ENCODE assay signal across 21 mouse cellular contexts in the genomic region with DNA sequence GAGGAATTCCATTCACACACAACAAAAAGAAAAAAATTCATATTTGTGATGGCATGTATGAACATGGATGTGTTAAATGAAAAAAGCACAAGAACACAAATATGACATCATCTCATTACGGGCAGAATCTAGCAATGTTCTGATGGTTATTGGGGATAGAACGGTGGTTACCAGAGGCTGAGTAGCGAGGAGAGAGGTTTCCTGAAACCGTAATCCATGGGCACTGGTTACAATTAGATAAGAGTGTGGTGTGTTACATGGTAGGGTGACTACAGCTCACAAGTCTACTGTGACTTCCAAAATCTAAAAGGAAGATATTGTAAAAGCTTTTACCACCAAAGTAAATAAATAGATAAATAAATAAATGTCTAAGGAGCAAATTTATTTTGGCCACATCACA. TPM values are rescaled to one million over a fixed set of nuclear protein-coding genes. Genes with fewer than 3 reads are reported as not detected.
DNase-seq lines count a peak whose midpoint lies in the region; ATAC-seq and TF ChIP-seq lines count a peak whose summit lies in the region.
"Had no signal": no experiment of that assay in that cellular context is flagged by ENCODE, and none has a peak within 500 bp of the region (broad histone marks: within the 10 kb centered on the region; RNA-seq: fewer than 3 reads in every experiment).

No protein-coding gene starts in this region.

- ATAC-seq in megakaryocyte-erythroid progenitor cell, adult 5-6 weeks (replicated peaks; ENCODE audit: low FRiP score, low TSS enrichment, poor library complexity, severe bottlenecking): peak; percentile 80
- ATAC-seq: forebrain, embryonic 13.5 days; forebrain, embryonic 15.5 days; forebrain, postnatal 0 days had no signal

- TF ChIP-seq CTCF in spleen, adult 2 months (IDR thresholded peaks at IDR 0.05; ENCODE audit: extremely low read depth, insufficient read depth, insufficient read length, insufficient replicate concordance): no peak

- no peak for TF ChIP-seq POLR2A in spleen, adult 2 months (IDR thresholded peaks at IDR 0.05; ENCODE audit: low read depth, low read length)

- no peaks in the 10 kb centered on the region for H3K27me3 ChIP-seq in spleen, adult 2 months (ENCODE audit: control insufficient read depth, insufficient read depth, low read length)
- H3K27me3 ChIP-seq: embryonic facial prominence, embryonic 12.5 days; forebrain, embryonic 13.5 days; forebrain, embryonic 15.5 days had no signal

- 72% methylated on average over 4 of the region's 4 CpGs for WGBS in spleen, adult 2 months

- H3K27ac ChIP-seq in spleen, adult 2 months (ENCODE audit: insufficient read depth, low read length): peak overlapping the region; percentile 50; the same call in 1 of the 2 replicates
- H3K27ac ChIP-seq: embryonic facial prominence, embryonic 10.5 days; embryonic facial prominence, embryonic 12.5 days; forebrain, embryonic 13.5 days; forebrain, embryonic 15.5 days had no signal

- H3K4me3 ChIP-seq in spleen, adult 2 months (ENCODE audit: extremely low read depth, insufficient read depth, insufficient read length): no peak overlapping the region
- H3K4me3 ChIP-seq: embryonic facial prominence, embryonic 10.5 days; embryonic facial prominence, embryonic 12.5 days; forebrain, embryonic 13.5 days; forebrain, embryonic 15.5 days had no signal

- no peak for DNase-seq in spleen, adult 2 months (ENCODE audit: low read depth in 1 of 2, low spot score in 2 of 2)
- DNase-seq in spleen, postnatal 10 days (ENCODE audit: low spot score in 2 of 2): no peak
- peak; percentile 54 for DNase-seq in induced T-regulatory cell, adult 2 months (ENCODE audit: low read depth)
- no peak for DNase-seq in lung, postnatal 25 days (ENCODE audit: low spot score)
- no peak for DNase-seq in embryo, embryonic 10.5 days (ENCODE audit: low spot score)
- DNase-seq: adrenal gland, adult 2 months; adrenal gland, postnatal 10 days; adrenal gland, postnatal 25 days; cerebellum, adult 11 months; cerebellum, adult 18-20 months; cerebellum, adult 8-10 months; cerebellum, adult 9-11 months; cerebellum, postnatal 14 days; cerebellum, postnatal 36 days; forebrain, postnatal 0 days had no signal

- H3K4me1 ChIP-seq in spleen, adult 2 months (ENCODE audit: control insufficient read depth, insufficient read depth, insufficient read length): peaks cover 23% of the 10 kb centered on the region
- H3K4me1 ChIP-seq: embryonic facial prominence, embryonic 10.5 days; embryonic facial prominence, embryonic 12.5 days; forebrain, embryonic 13.5 days; forebrain, embryonic 15.5 days had no signal

- H3K36me3 ChIP-seq in spleen, adult 2 months (ENCODE audit: control insufficient read depth, insufficient read depth, low read length): peaks cover 33% of the 10 kb centered on the region
- H3K36me3 ChIP-seq: embryonic facial prominence, embryonic 10.5 days; embryonic facial prominence, embryonic 12.5 days; forebrain, embryonic 15.5 days had no signal

RNA-seq across cellular contexts. Expression of a gene that starts 58.8 kb away (rescaled TPM):
- polyA plus RNA-seq in spleen, adult 2 months (2012; rRNA removed): 152 and 254 TPM in 2 replicates
- 3.9 and 8.5 TPM in 2 replicates for total RNA-seq in megakaryocyte-erythroid progenitor cell, adult 5-6 weeks (2014; fragmentation: Nextera tagmentation)
- 6.6 and 13.2 TPM in 2 replicates for total RNA-seq in megakaryocyte-erythroid progenitor cell, adult 5-6 weeks (2017)
- total RNA-seq: MEL had no signal
